Mouse (Mus musculus): ENCODE measurements around the gene C2.
"Not testable (repeated sequence)": the region's sequence is repeated elsewhere in the genome, so short reads cannot be mapped to it uniquely, and the experiment has no call there.

C2 gene

GRCm38 (mm10) chr17:34836155-34836855, 61.8 kb downstream of the C2 start:
- no peak for DNase-seq (ENCODE audit: low read depth, low spot score)

GRCm38 (mm10) chr17:34830776-34831175, 67.3 kb downstream of the C2 start:
- DNase-seq (ENCODE audit: low read depth, low spot score), result not testable (repeated sequence)

GRCm38 (mm10) chr17:34814818-34815370, 83.2 kb downstream of the C2 start:
- no peak for DNase-seq (ENCODE audit: low read depth, low spot score)

- not testable (repeated sequence) for DNase-seq (ENCODE audit: low read depth, low spot score)
These were observed 84.3 kb downstream of the C2 start for GRCm38 (mm10) chr17:34813747-34814146.

All from retina, adult 2 months (tissue).